Mouse (Mus musculus) limb, embryonic 14.5 days (tissue): ENCODE measurements around the gene Cbfa2t3. TPM values are rescaled to one million over a fixed set of nuclear protein-coding genes. Genes with fewer than 3 reads are reported as not detected.
A peak's percentile ranks its signal among the peaks of the same experiment; 100 is the strongest.

Experiments
- ATAC-seq: fragments of 200-750 bp; cut with Nextera tagmentation; 2 replicates; pipeline ENCODE4 v1.8.0; 2017; ENCODE audit warnings: low read depth, moderate number of reproducible peaks, moderate TSS enrichment; ENCODE audit not compliant: low FRiP score
- DNase-seq: peaks from one replicate; pipeline ENCODE4 v3.0.0-alpha.2; 2015; ENCODE audit warnings: low spot score
- H3K27ac ChIP-seq: fragments of 300-500 bp; sonication (generic); replicated peaks from 2 replicates; pipeline ENCODE4 v1.5.1; 2014; ENCODE audit warnings: low read depth, mild to moderate bottlenecking, low read length, moderate library complexity, mixed read lengths
- H3K27me3 ChIP-seq: fragments of 300-500 bp; sonication (generic); 2 replicates; pipeline ENCODE4 v1.6.1; 2014; ENCODE audit warnings: low read length, mixed read lengths; ENCODE audit not compliant: control insufficient read depth, insufficient read depth
- H3K36me3 ChIP-seq: fragments of 300-500 bp; sonication (generic); 2 replicates; pipeline ENCODE4 v1.6.1; 2014; ENCODE audit warnings: mild to moderate bottlenecking, low read length, moderate library complexity, mixed read lengths; ENCODE audit not compliant: control insufficient read depth, insufficient read depth
- H3K4me1 ChIP-seq: fragments of 300-500 bp; sonication (generic); 2 replicates; pipeline ENCODE4 v1.6.1; 2014; ENCODE audit warnings: antibody characterized with exemption, low read length, mixed read lengths; ENCODE audit not compliant: control insufficient read depth, insufficient read depth
- H3K4me2 ChIP-seq: fragments of 300-500 bp; sonication (generic); replicated peaks from 2 replicates; pipeline ENCODE4 v1.6.1; 2014; ENCODE audit warnings: low read depth, mild to moderate bottlenecking, low read length, moderate library complexity; ENCODE audit not compliant: severe bottlenecking
- H3K4me3 ChIP-seq: fragments of 300-500 bp; sonication (generic); replicated peaks from 2 replicates; pipeline ENCODE4 v1.5.1; 2014; ENCODE audit warnings: low read length
- H3K9ac ChIP-seq: fragments of 300-500 bp; sonication (generic); 2 replicates; pipeline ENCODE4 v1.6.1; 2014; ENCODE audit warnings: mild to moderate bottlenecking, low read depth, low read length, moderate library complexity; ENCODE audit not compliant: severe bottlenecking
- H3K9me3 ChIP-seq: fragments of 300-500 bp; sonication (generic); 2 replicates; pipeline ENCODE4 v1.6.1; 2016; ENCODE audit warnings: low read length; ENCODE audit not compliant: control insufficient read depth
- POLR2A ChIP-seq: fragments of 200-500 bp; IDR thresholded peaks from 2 replicates; pipeline ENCODE4 v1.8.0; 2012; ENCODE audit warnings: inconsistent platforms, mild to moderate bottlenecking, moderate library complexity, borderline replicate concordance; ENCODE audit not compliant: insufficient read depth, insufficient read length; ENCODE audit errors: extremely low read depth
- WGBS: fragments of 180-500 bp; shearing (Covaris S2); extraction: QIAGEN DNeasy Blood & Tissue Kit; methylation state at CpG from one replicate; pipeline ENCODE4 v1.1.7; 2014; 5-methylcytosine and 5-hydroxymethylcytosine counted together
- microRNA-seq: library from miRNA; unstranded; fragments of <30 nt; microRNA quantifications from one replicate; pipeline ENCODE4, GENCODE M21; 2016
- polyA plus RNA-seq, 2 experiments: library from polyadenylated mRNA; depleted of rRNA in 1 of 2; stranded (reverse) in 1 of 2; unstranded in 1 of 2; fragments of >200 nt; fragmentation: Nextera tagmentation in 1 of 2; extraction: Ambion mirVana in 1 of 2; gene quantifications; 2 replicates each; pipeline versions ENCODE4 v1.2.1 to v1.2.3; 2012 to 2014

The Cbfa2t3 gene
- polyA plus RNA-seq, 2 experiments, result 6.0 to 7.2 TPM

DNA sequence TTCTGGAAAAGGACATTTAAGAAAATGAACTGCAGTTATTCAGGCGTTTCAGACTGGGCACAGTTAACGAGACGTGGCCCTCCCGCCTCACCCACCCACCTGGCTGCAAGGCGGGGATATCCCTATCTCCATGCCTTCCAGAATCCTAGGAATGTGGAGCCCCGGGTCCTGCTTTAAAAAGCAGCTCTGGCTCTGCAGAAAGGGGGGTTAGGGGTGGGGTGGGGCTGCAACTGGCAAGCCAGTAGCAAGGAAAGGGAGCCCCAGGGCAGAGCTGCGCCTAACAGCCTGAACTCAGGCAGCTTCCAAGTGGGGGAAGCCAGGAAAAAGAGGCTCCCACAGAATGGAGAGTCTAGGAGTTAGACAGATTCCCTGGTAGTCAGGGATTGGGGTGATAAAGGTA is 119.7 kb downstream of the Cbfa2t3 start:
- Histone ChIP-seq H3K4me1 (peaks cover 46% of the 10 kb centered on the region), H3K9ac (no peak overlapping the region), H3K36me3 (peaks cover 10% of the 10 kb centered on the region; the same call in 1 of the 2 replicates), H3K27me3 (no peaks in the 10 kb centered on the region), H3K4me2 (0 out of 2 replicates have a peak overlapping the region, but pooled peaks have one; percentile 3), H3K9me3 (no peaks in the 10 kb centered on the region), H3K27ac (peak overlapping the region; percentile 58), H3K4me3 (no peak overlapping the region)
- DNase-seq (peak; percentile 62), ATAC-seq (0 out of 2 replicates have a peak, but pooled peaks have one; percentile 23)
- WGBS, result 7% methylated on average over 7 of the region's 7 CpGs
- no peak for TF ChIP-seq POLR2A

DNA sequence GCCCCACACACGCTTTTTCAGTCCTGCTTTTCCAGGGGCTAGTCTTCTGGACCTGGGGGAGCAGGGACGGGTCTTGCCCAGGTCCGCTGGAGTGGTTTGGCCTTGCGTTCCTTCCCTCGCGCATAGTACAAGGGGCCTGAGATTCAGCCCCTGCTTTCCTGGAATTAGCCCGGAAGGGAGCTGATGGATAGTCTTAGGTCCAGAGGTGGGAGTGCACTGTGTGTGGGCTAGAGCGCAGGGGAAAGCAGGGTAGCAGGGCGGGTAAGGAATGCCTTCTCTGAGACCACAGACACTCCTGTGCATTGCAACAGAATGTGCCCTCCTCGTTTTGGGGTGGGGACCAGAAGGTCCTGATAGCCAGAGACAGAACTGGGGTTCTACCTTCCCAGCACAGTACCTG is 121.8 kb downstream of the Cbfa2t3 start:
- 36% methylated on average over 10 of the region's 10 CpGs for WGBS
- TF ChIP-seq POLR2A, result no peak
- H3K27ac ChIP-seq, result peak overlapping the region; percentile 50; the same call in 1 of the 2 replicates
- DNase-seq, result no peak
- H3K4me2 ChIP-seq, result peak overlapping the region; percentile 79; the same call in 1 of the 2 replicates
- peaks cover 46% of the 10 kb centered on the region for H3K4me1 ChIP-seq
- peak overlapping the region; percentile 76 for H3K4me3 ChIP-seq
- peak; percentile 0; the same call in 1 of the 2 replicates for ATAC-seq
- H3K27me3 ChIP-seq, result no peaks in the 10 kb centered on the region
- peaks cover 30% of the 10 kb centered on the region for H3K36me3 ChIP-seq
- no peak overlapping the region for H3K9ac ChIP-seq
- H3K9me3 ChIP-seq, result no peaks in the 10 kb centered on the region

GRCm38 (mm10) chr8:122576648-122577022 is 122.3 kb downstream of the Cbfa2t3 start, which contains the start of gene Aprt:
Aprt (minus strand) TSS chr8:122576909.
- Histone ChIP-seq H3K4me3 (peak within 1 kb of the TSS; percentile 76), H3K4me1 (peaks cover 46% of the 10 kb centered on the region), H3K4me2 (peak within 1 kb of the TSS; percentile 79), H3K36me3 (peaks cover 35% of the 10 kb centered on the region), H3K9ac (peak within 1 kb of the TSS; percentile 89), H3K27ac (peak within 1 kb of the TSS; percentile 70), H3K9me3 (no peaks in the 10 kb centered on the region), H3K27me3 (no peaks in the 10 kb centered on the region)
- ATAC-seq, result peak; percentile 93
- DNase-seq, result peak; percentile 94
- WGBS, result under 1% methylated on average over 33 of the region's 39 CpGs
- TF ChIP-seq POLR2A, result 0 out of 2 replicates have a peak, but pooled peaks have one; percentile 26

DNA sequence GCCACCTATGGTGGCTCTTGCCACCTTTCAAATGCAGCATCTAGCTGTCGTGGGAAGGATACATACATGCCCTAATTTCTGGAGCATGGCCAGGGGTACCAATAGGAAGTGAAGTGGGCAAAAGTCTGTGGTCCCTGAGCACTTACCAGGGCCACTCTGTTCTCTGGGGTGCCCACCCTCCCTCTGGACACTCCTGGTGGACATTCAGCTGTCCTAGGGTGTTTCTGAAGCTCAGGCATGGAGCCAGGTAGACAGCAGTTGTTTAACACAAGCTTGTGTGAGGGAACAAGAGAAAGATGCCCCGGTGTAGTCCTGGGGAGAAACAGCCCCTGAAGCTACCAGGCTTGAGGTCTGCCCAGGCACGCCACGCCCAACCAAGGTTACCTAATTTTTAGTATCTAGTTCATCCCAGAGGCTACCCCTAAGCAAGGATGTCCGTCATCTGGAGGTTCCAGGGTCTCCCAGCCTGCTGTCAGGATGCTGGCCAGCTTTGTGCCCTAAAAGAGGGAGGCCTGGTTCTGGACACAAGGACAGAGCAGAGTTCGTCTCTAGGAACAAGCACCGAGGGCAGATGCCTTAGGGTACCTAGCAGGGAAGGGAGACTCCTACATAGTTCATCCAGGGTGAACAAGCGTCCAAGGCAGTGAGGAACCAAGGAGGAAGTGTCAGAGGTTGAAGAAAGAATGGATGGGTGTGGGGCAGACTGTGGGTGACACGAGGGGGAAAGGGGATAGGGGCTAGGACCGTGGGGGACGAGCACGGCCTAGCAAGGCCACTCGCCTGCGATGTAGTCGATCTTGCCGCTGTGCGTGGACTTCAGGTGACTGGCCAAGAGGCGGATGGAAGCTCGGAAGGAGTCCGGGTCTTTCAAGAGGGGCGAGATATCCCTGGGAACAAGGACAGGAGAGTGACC is 122.9 kb downstream of the Cbfa2t3 start:
- Histone ChIP-seq H3K36me3 (peaks cover 41% of the 10 kb centered on the region), H3K4me2 (peak overlapping the region; percentile 79), H3K9ac (peak overlapping the region; percentile 89), H3K27ac (peak overlapping the region; percentile 70), H3K4me1 (peaks cover 43% of the 10 kb centered on the region), H3K4me3 (peak overlapping the region; percentile 76), H3K27me3 (no peaks in the 10 kb centered on the region), H3K9me3 (no peaks in the 10 kb centered on the region)
- DNase-seq (no peak), ATAC-seq (no peak)
- no peak for TF ChIP-seq POLR2A
- WGBS, result 12% methylated on average over 21 of the region's 21 CpGs

GRCm38 (mm10) chr8:122575286-122575685 is 123.6 kb downstream of the Cbfa2t3 start:
- Histone ChIP-seq H3K4me1 (peaks cover 39% of the 10 kb centered on the region), H3K27me3 (no peaks in the 10 kb centered on the region), H3K4me2 (peak overlapping the region; percentile 79), H3K9ac (peak overlapping the region; percentile 89; the same call in 1 of the 2 replicates), H3K9me3 (no peaks in the 10 kb centered on the region), H3K4me3 (peak overlapping the region; percentile 76; the same call in 1 of the 2 replicates), H3K36me3 (peaks cover 48% of the 10 kb centered on the region), H3K27ac (no peak overlapping the region)
- DNase-seq, result no peak
- 75% methylated on average over 8 of the region's 8 CpGs for WGBS
- no peak for TF ChIP-seq POLR2A
- ATAC-seq, result no peak

Small RNA genes lying within 50 kb of the gene (microRNA-seq; reads per million reads assigned to microRNA genes)
- not detected for gene Mir6396

Other genes with a start within 250 kb of the Cbfa2t3 start
- gene Snai3, start 238.4 kb downstream of the Cbfa2t3 start, polyA plus RNA-seq (2012; rRNA removed), result 2.1 and 2.5 TPM in 2 replicates
- gene Snai3, start 238.4 kb downstream of the Cbfa2t3 start, polyA plus RNA-seq (2014; fragmentation: Nextera tagmentation; extraction: Ambion mirVana), result 1.2 and 2.1 TPM in 2 replicates
- 80.1 and 103 TPM in 2 replicates for gene Rnf166, start 223.0 kb downstream of the Cbfa2t3 start, polyA plus RNA-seq (2012; rRNA removed)
- gene Rnf166, start 223.0 kb downstream of the Cbfa2t3 start, polyA plus RNA-seq (2014; fragmentation: Nextera tagmentation; extraction: Ambion mirVana), result 47.0 and 49.5 TPM in 2 replicates
- gene Ctu2, start 223.0 kb downstream of the Cbfa2t3 start, polyA plus RNA-seq (2012; rRNA removed), result 57.1 and 59.5 TPM in 2 replicates
- 49.5 and 64.3 TPM in 2 replicates for gene Ctu2, start 223.0 kb downstream of the Cbfa2t3 start, polyA plus RNA-seq (2014; fragmentation: Nextera tagmentation; extraction: Ambion mirVana)
- gene Piezo1, start 147.8 kb downstream of the Cbfa2t3 start, polyA plus RNA-seq (2012; rRNA removed), result 93.3 and 120 TPM in 2 replicates
- gene Piezo1, start 147.8 kb downstream of the Cbfa2t3 start, polyA plus RNA-seq (2014; fragmentation: Nextera tagmentation; extraction: Ambion mirVana), result 20.4 and 20.7 TPM in 2 replicates
- gene Cdt1, start 131.1 kb downstream of the Cbfa2t3 start, polyA plus RNA-seq (2012; rRNA removed), result 79.0 and 103 TPM in 2 replicates
- gene Cdt1, start 131.1 kb downstream of the Cbfa2t3 start, polyA plus RNA-seq (2014; fragmentation: Nextera tagmentation; extraction: Ambion mirVana), result 34.0 and 34.2 TPM in 2 replicates
- 199 and 217 TPM in 2 replicates for gene Aprt, start 122.2 kb downstream of the Cbfa2t3 start, polyA plus RNA-seq (2012; rRNA removed)
- 348 and 382 TPM in 2 replicates for gene Aprt, start 122.2 kb downstream of the Cbfa2t3 start, polyA plus RNA-seq (2014; fragmentation: Nextera tagmentation; extraction: Ambion mirVana)
- 14.7 and 17.1 TPM in 2 replicates for gene Galns, start 87.6 kb downstream of the Cbfa2t3 start, polyA plus RNA-seq (2012; rRNA removed)
- 12.0 and 12.7 TPM in 2 replicates for gene Galns, start 87.6 kb downstream of the Cbfa2t3 start, polyA plus RNA-seq (2014; fragmentation: Nextera tagmentation; extraction: Ambion mirVana)
- gene Trappc2l, start 87.5 kb downstream of the Cbfa2t3 start, polyA plus RNA-seq (2012; rRNA removed), result 96.8 and 129 TPM in 2 replicates
- 70.2 and 70.5 TPM in 2 replicates for gene Trappc2l, start 87.5 kb downstream of the Cbfa2t3 start, polyA plus RNA-seq (2014; fragmentation: Nextera tagmentation; extraction: Ambion mirVana)
- gene Pabpn1l, start 76.4 kb downstream of the Cbfa2t3 start, polyA plus RNA-seq (2012; rRNA removed), result 0.05 TPM in 1 of 2 replicates, not detected in the other
- not detected in 2 replicates for gene Pabpn1l, start 76.4 kb downstream of the Cbfa2t3 start, polyA plus RNA-seq (2014; fragmentation: Nextera tagmentation; extraction: Ambion mirVana)
- 19.1 and 20.3 TPM in 2 replicates for gene Acsf3, start 76.4 kb upstream of the Cbfa2t3 start, polyA plus RNA-seq (2012; rRNA removed)
- 15.4 and 19.4 TPM in 2 replicates for gene Acsf3, start 76.4 kb upstream of the Cbfa2t3 start, polyA plus RNA-seq (2014; fragmentation: Nextera tagmentation; extraction: Ambion mirVana)
- 23.6 and 27.6 TPM in 2 replicates for gene Cdh15, start 148.9 kb upstream of the Cbfa2t3 start, polyA plus RNA-seq (2012; rRNA removed)
- gene Cdh15, start 148.9 kb upstream of the Cbfa2t3 start, polyA plus RNA-seq (2014; fragmentation: Nextera tagmentation; extraction: Ambion mirVana), result 19.5 and 27.1 TPM in 2 replicates